Mouse (Mus musculus) neural tube, embryonic 14.5 days (tissue): ENCODE results near the gene Olfr666. TPM values are rescaled to one million over a fixed set of nuclear protein-coding genes. Genes with fewer than 3 reads are reported as not detected.
"Not testable (repeated sequence)": the region's sequence is repeated elsewhere in the genome, so short reads cannot be mapped to it uniquely, and the experiment has no call there.

Source experiments
- ATAC-seq: fragments of 200-750 bp; cut with Nextera tagmentation; 2 replicates; pipeline ENCODE4 v1.8.0; 2017; ENCODE audit warnings: low read depth, mild to moderate bottlenecking, moderate TSS enrichment, moderate library complexity
- H3K27ac ChIP-seq: fragments of 300-500 bp; sonication (generic); 2 replicates; pipeline ENCODE4 v1.5.1; 2014; ENCODE audit warnings: low read depth, mild to moderate bottlenecking, control low read depth, low read length, moderate library complexity, mixed read lengths
- H3K27me3 ChIP-seq: fragments of 300-500 bp; sonication (generic); 2 replicates; pipeline ENCODE4 v1.6.1; 2014; ENCODE audit warnings: low read length; ENCODE audit not compliant: control insufficient read depth, insufficient read depth
- H3K36me3 ChIP-seq: fragments of 300-500 bp; sonication (generic); 2 replicates; pipeline ENCODE4 v1.6.1; 2014; ENCODE audit warnings: low read length, mixed read lengths; ENCODE audit not compliant: control insufficient read depth, insufficient read depth
- H3K4me1 ChIP-seq: fragments of 300-500 bp; sonication (generic); 2 replicates; pipeline ENCODE4 v1.6.1; 2014; ENCODE audit warnings: low read length; ENCODE audit not compliant: control insufficient read depth, insufficient read depth
- H3K4me2 ChIP-seq: fragments of 300-500 bp; sonication (generic); 2 replicates; pipeline ENCODE4 v1.6.1; 2014; ENCODE audit warnings: mild to moderate bottlenecking, low read depth, low read length, control low read depth
- H3K4me3 ChIP-seq: fragments of 300-500 bp; sonication (generic); 2 replicates; pipeline ENCODE4 v1.5.1; 2014; ENCODE audit warnings: low read depth, low read length, control low read depth, mixed read lengths
- H3K9ac ChIP-seq: fragments of 300-500 bp; sonication (generic); replicated peaks from 2 replicates; pipeline ENCODE4 v1.6.1; 2014; ENCODE audit warnings: low read depth, mild to moderate bottlenecking, control low read depth, low read length, mixed read lengths
- H3K9me3 ChIP-seq: fragments of 300-500 bp; sonication (generic); 2 replicates; pipeline ENCODE4 v1.6.1; 2016; ENCODE audit warnings: low read length; ENCODE audit not compliant: control insufficient read depth
- WGBS: fragments of 180-500 bp; shearing (Covaris S2); extraction: QIAGEN DNeasy Blood & Tissue Kit; methylation state at CpG from one replicate; pipeline ENCODE4 v1.1.7; 2014; 5-methylcytosine and 5-hydroxymethylcytosine counted together
- polyA plus RNA-seq: library from polyadenylated mRNA; unstranded; fragments of >200 nt; fragmentation: Nextera tagmentation; extraction: Ambion mirVana; gene quantifications from 2 replicates; pipeline ENCODE4 v1.2.1, GENCODE M21; 2014

The Olfr666 gene
- not detected in 2 replicates for polyA plus RNA-seq

- Histone ChIP-seq H3K4me1 (no peaks in the 10 kb centered on the region), H3K9me3 (no peaks in the 10 kb centered on the region), H3K4me2 (no peak within 1 kb of the TSS), H3K9ac (no peak within 1 kb of the TSS), H3K4me3 (no peak within 1 kb of the TSS), H3K27me3 (no peaks in the 10 kb centered on the region), H3K27ac (no peak within 1 kb of the TSS), H3K36me3 (no peaks in the 10 kb centered on the region)
- 89% methylated on average over 2 of the region's 2 CpGs for WGBS
- ATAC-seq: no peak
Measured at GRCm38 (mm10) chr7:104895852-104896251, at the start of gene Olfr666. Olfr666 (minus strand) TSS chr7:104895952.

GRCm38 (mm10) chr7:104933940-104934339, 38.2 kb upstream of the Olfr666 start, which contains the start of gene Olfr669:
Olfr669 (plus strand) TSS chr7:104934240.
- Histone ChIP-seq H3K4me3 (no peak within 1 kb of the TSS), H3K4me1 (no peaks in the 10 kb centered on the region), H3K27ac (no peak within 1 kb of the TSS), H3K36me3 (no peaks in the 10 kb centered on the region), H3K9ac (no peak within 1 kb of the TSS), H3K4me2 (no peak within 1 kb of the TSS), H3K9me3 (no peaks in the 10 kb centered on the region), H3K27me3 (no peaks in the 10 kb centered on the region)
- WGBS: 78% methylated on average over 1 of the region's 1 CpGs
- ATAC-seq: no peak

- Histone ChIP-seq H3K36me3 (no peaks in the 10 kb centered on the region), H3K4me2 (no peak within 1 kb of the TSS), H3K27me3 (no peaks in the 10 kb centered on the region), H3K9me3 (no peaks in the 10 kb centered on the region), H3K4me1 (no peaks in the 10 kb centered on the region), H3K4me3 (no peak within 1 kb of the TSS), H3K27ac (no peak within 1 kb of the TSS), H3K9ac (no peak within 1 kb of the TSS)
- ATAC-seq: no peak
- 87% methylated on average over 1 of the region's 1 CpGs for WGBS
Measured at GRCm38 (mm10) chr7:104927957-104928356, 32.2 kb upstream of the Olfr666 start, which contains the start of gene Olfr668. Olfr668 (minus strand) TSS chr7:104928057.

- H3K9me3 ChIP-seq: no peaks in the 10 kb centered on the region
- no peak within 1 kb of the TSS for H3K9ac ChIP-seq
- WGBS: 95% methylated on average over 1 of the region's 1 CpGs
- no peak within 1 kb of the TSS for H3K4me2 ChIP-seq
- ATAC-seq: no peak
- H3K4me3 ChIP-seq: no peak within 1 kb of the TSS
- no peaks in the 10 kb centered on the region for H3K36me3 ChIP-seq
- H3K4me1 ChIP-seq: no peaks in the 10 kb centered on the region
- no peak within 1 kb of the TSS for H3K27ac ChIP-seq
- no peaks in the 10 kb centered on the region for H3K27me3 ChIP-seq
Measured at GRCm38 (mm10) chr7:104921382-104921781, 25.6 kb upstream of the Olfr666 start, which contains the start of gene Olfr667. Olfr667 (minus strand) TSS chr7:104921482.

- Histone ChIP-seq H3K27ac (no peak within 1 kb of the TSS), H3K4me1 (no peaks in the 10 kb centered on the region), H3K9ac (no peak within 1 kb of the TSS), H3K27me3 (no peaks in the 10 kb centered on the region), H3K9me3 (no peaks in the 10 kb centered on the region), H3K36me3 (no peaks in the 10 kb centered on the region), H3K4me2 (no peak within 1 kb of the TSS), H3K4me3 (no peak within 1 kb of the TSS)
- no peak for ATAC-seq
- 49% methylated on average over 1 of the region's 1 CpGs for WGBS
Measured at GRCm38 (mm10) chr7:104877731-104878130, 18.0 kb downstream of the Olfr666 start, which contains the start of gene Olfr665. Olfr665 (plus strand) TSS chr7:104878031.

- H3K27ac ChIP-seq: no peak overlapping the region
- no peaks in the 10 kb centered on the region for H3K36me3 ChIP-seq
- H3K4me2 ChIP-seq: no peak overlapping the region
- H3K27me3 ChIP-seq: no peaks in the 10 kb centered on the region
- no peaks in the 10 kb centered on the region for H3K9me3 ChIP-seq
- 83% methylated on average over 3 of the region's 3 CpGs for WGBS
- H3K9ac ChIP-seq: no peak overlapping the region
- no peaks in the 10 kb centered on the region for H3K4me1 ChIP-seq
- no peak for ATAC-seq
- H3K4me3 ChIP-seq: no peak overlapping the region
Measured at GRCm38 (mm10) chr7:104861381-104861780, 34.4 kb downstream of the Olfr666 start.

- no peak overlapping the region for H3K27ac ChIP-seq
- WGBS: 87% methylated on average over 1 of the region's 1 CpGs
- no peak overlapping the region for H3K4me3 ChIP-seq
- H3K4me2 ChIP-seq: no peak overlapping the region
- H3K4me1 ChIP-seq: no peaks in the 10 kb centered on the region
- no peak for ATAC-seq
- no peaks in the 10 kb centered on the region for H3K9me3 ChIP-seq
- H3K9ac ChIP-seq: no peak overlapping the region
- no peaks in the 10 kb centered on the region for H3K36me3 ChIP-seq
- H3K27me3 ChIP-seq: no peaks in the 10 kb centered on the region
Measured at GRCm38 (mm10) chr7:104857683-104858082, 38.1 kb downstream of the Olfr666 start.

GRCm38 (mm10) chr7:104856709-104857108, 39.0 kb downstream of the Olfr666 start, which contains the start of gene Usp17la:
Usp17la (plus strand) TSS chr7:104857009.
- H3K27me3 ChIP-seq, H3K4me2 ChIP-seq, H3K9me3 ChIP-seq, H3K36me3 ChIP-seq, ATAC-seq, H3K4me3 ChIP-seq, H3K9ac ChIP-seq, H3K4me1 ChIP-seq, H3K27ac ChIP-seq: not testable (repeated sequence)
- WGBS: 93% methylated on average over 2 of the region's 2 CpGs

- no peak for ATAC-seq
- no peak overlapping the region for H3K9ac ChIP-seq
- H3K4me2 ChIP-seq: no peak overlapping the region
- H3K36me3 ChIP-seq: no peaks in the 10 kb centered on the region
- no peaks in the 10 kb centered on the region for H3K27me3 ChIP-seq
- H3K4me3 ChIP-seq: no peak overlapping the region
- no peaks in the 10 kb centered on the region for H3K4me1 ChIP-seq
- H3K9me3 ChIP-seq: no peaks in the 10 kb centered on the region
- 79% methylated on average over 3 of the region's 3 CpGs for WGBS
- H3K27ac ChIP-seq: no peak overlapping the region
Measured at GRCm38 (mm10) chr7:104855248-104855750, 40.5 kb downstream of the Olfr666 start.
